Mouse (Mus musculus): Measurements from ENCODE around the gene B4galt5. TPM values are rescaled to one million over a fixed set of nuclear protein-coding genes. Genes with fewer than 3 reads are reported as not detected.
A peak's percentile ranks its signal among the peaks of the same experiment; 100 is the strongest.

The B4galt5 gene
- polyA plus RNA-seq, 1 experiment from 2014 or later = 24.1 TPM

DNA sequence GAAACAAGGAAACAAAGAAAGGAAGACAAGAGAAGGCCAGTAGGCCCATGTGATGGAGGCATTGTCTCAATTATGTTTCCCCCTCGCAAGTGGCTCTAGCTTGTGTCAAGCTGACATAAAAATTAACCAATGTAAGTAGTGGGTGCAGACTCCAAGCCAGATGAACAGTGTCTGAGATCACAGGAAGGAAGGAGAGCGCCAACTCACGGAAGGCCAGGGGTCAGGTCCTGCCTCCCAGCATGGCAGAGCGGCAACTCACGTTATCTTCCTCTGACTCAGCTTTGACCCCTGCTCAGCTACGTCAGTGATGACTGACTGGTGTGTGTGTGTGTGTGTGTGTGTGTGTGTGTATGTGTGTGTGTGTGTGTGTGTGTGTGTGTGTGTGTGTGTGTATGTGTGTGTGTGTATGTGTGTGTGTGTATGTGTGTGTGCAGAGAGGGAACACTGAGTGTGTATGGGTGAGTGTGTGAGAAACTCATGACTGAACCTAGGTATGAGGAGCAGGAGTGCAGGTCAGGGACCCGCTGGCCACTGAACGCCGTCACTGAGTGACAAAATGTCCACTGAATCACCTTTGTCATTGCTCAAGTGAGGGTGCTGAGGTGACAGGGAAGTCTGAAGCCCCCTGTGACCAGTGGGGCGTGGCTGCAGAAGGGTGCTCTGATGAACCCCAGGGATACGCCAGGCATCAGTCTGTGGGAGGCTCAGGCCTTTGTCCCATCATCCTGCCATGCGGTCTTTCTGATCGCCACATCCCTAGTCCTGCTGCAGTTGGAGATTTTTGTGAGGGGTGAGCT, 55.5 kb downstream of the B4galt5 start:
- Histone ChIP-seq H3K36me3 (ENCODE audit: insufficient read depth) (0 out of 2 replicates have a peak, but pooled peaks cover 5% of the 10 kb centered on the region), H3K27ac (ENCODE audit: low read depth) (no peak overlapping the region), H3K4me3 (ENCODE audit: low read depth, low read length) (no peak overlapping the region), H3K4me2 (no peak overlapping the region; the same call in 1 of the 2 replicates), H3K4me1 (ENCODE audit: insufficient read depth) (no peaks in the 10 kb centered on the region), H3K27me3 (ENCODE audit: insufficient read depth, low read length) (no peaks in the 10 kb centered on the region), H3K9ac (no peak overlapping the region), H3K9me3 (ENCODE audit: low read depth, low read length) (no peaks in the 10 kb centered on the region)
- TF ChIP-seq CTCF (IDR thresholded peaks at IDR 0.05; ENCODE audit: low read depth) = no peak
- DNase-seq (no peak), ATAC-seq (ENCODE audit: insufficient read depth) (no peak)
- 56% methylated on average over 13 of the region's 13 CpGs for WGBS

DNA sequence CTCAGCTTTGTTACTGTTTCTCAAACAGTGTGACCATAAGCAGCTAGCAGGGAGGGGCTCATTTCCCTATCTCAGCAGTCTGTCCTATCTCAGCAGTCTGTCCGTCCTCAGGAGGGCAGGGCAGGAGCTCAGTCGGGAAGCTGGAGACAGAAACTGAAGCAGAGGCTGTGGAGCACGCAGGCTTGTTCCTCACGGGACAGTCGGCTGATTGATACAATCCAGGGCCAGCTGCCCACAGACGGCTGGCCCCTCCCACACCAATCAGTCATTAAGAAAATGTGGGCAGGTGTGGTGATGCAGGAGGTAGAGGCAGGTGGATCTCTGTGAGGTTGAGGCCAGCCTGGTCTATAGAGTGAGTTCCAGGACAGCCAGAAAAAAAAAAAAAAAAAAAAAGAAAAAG, 56.1 kb downstream of the B4galt5 start:
- whole genome bisulfite sequencing = 10% methylated on average over 6 of the region's 6 CpGs
- Histone ChIP-seq H3K36me3 (ENCODE audit: insufficient read depth) (0 out of 2 replicates have a peak, but pooled peaks cover 4% of the 10 kb centered on the region), H3K9ac (no peak overlapping the region), H3K4me3 (ENCODE audit: low read depth, low read length) (no peak overlapping the region), H3K27ac (ENCODE audit: low read depth) (no peak overlapping the region), H3K27me3 (ENCODE audit: insufficient read depth, low read length) (no peaks in the 10 kb centered on the region), H3K9me3 (ENCODE audit: low read depth, low read length) (no peaks in the 10 kb centered on the region), H3K4me1 (ENCODE audit: insufficient read depth) (no peaks in the 10 kb centered on the region), H3K4me2 (no peak overlapping the region; the same call in 1 of the 2 replicates)
- no peak for TF ChIP-seq CTCF (IDR thresholded peaks at IDR 0.05; ENCODE audit: low read depth)
- DNase-seq (no peak), ATAC-seq (ENCODE audit: insufficient read depth) (no peak)

DNA sequence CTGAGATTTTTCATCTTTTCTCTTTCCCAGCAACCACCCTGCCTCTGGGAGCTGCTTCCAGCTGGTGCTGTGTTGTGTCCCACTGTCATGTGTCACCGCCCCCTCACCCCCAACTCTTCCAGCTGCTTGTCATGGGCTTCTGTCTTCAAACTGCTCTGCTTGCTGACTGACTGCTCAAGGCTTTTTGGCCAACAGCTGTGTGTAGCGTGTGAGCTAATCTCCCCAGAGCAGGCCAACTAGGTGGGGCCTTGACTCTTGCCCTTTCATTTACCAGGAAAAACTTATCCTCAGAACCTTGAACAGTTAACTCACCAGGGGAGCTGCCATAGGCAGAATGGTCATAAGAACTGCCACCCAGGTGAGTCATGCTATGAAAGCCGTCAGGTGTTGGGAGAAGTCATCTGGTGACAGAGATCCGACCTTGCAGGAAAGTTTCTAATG, 56.8 kb downstream of the B4galt5 start:
- no peak for ATAC-seq (ENCODE audit: insufficient read depth)
- H3K27me3 ChIP-seq (ENCODE audit: insufficient read depth, low read length) = no peaks in the 10 kb centered on the region
- DNase-seq = no peak
- no peaks in the 10 kb centered on the region for H3K9me3 ChIP-seq (ENCODE audit: low read depth, low read length)
- H3K27ac ChIP-seq (ENCODE audit: low read depth) = no peak overlapping the region
- WGBS = 50% methylated on average over 4 of the region's 4 CpGs
- no peak for TF ChIP-seq CTCF (IDR thresholded peaks at IDR 0.05; ENCODE audit: low read depth)
- no peaks in the 10 kb centered on the region for H3K4me1 ChIP-seq (ENCODE audit: insufficient read depth)
- H3K36me3 ChIP-seq (ENCODE audit: insufficient read depth) = no peaks in the 10 kb centered on the region
- H3K4me2 ChIP-seq = no peak overlapping the region
- no peak overlapping the region for H3K9ac ChIP-seq
- H3K4me3 ChIP-seq (ENCODE audit: low read depth, low read length) = no peak overlapping the region

DNA sequence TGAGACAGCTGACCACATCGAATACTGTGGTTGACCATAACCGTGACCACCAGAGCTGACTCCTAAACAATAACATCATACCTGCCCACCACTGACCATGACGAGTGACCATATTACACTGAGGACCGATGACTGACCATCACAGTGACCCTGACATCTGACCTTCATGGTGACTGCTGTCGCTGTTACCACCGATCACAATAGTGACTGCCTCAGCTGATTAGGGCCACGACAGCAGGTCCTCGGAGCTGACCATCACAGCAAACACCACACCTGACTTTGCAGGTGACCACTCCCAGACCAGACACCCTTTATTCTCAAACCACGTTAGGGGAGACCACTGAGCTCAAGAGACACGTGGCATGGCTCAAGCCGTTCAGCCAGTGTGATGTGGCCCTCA, 57.3 kb downstream of the B4galt5 start:
- Histone ChIP-seq H3K27me3 (ENCODE audit: insufficient read depth, low read length) (no peaks in the 10 kb centered on the region), H3K27ac (ENCODE audit: low read depth) (no peak overlapping the region), H3K36me3 (ENCODE audit: insufficient read depth) (no peaks in the 10 kb centered on the region), H3K9me3 (ENCODE audit: low read depth, low read length) (no peaks in the 10 kb centered on the region), H3K9ac (no peak overlapping the region), H3K4me2 (no peak overlapping the region), H3K4me3 (ENCODE audit: low read depth, low read length) (no peak overlapping the region), H3K4me1 (ENCODE audit: insufficient read depth) (no peaks in the 10 kb centered on the region)
- no peak for TF ChIP-seq CTCF (IDR thresholded peaks at IDR 0.05; ENCODE audit: low read depth)
- DNase-seq = no peak
- 81% methylated on average over 11 of the region's 11 CpGs for WGBS
- ATAC-seq (ENCODE audit: insufficient read depth) = no peak

DNA sequence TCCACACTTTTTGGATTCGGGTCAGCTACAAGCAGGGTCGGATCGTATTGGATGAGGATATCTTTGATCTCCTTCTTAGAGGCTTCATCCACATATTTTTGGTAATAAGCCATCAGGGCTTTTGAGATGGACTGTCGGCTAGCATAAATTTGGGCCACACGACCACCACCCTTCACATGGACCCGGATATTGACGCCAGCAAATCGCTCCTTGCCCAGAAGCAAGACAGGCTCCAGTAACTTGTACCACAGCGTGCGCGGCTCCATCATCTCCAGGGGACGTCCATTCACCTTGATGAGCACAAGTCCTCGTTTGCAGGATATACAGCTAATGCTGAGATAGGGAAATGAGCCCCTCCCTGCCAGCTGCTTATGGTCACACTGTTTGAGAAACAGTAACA, 67.5 kb downstream of the B4galt5 start:
- H3K27me3 ChIP-seq (ENCODE audit: insufficient read depth, low read length) = no peaks in the 10 kb centered on the region
- no peak overlapping the region for H3K4me3 ChIP-seq (ENCODE audit: low read depth, low read length)
- DNase-seq (no peak), ATAC-seq (ENCODE audit: insufficient read depth) (no peak)
- no peaks in the 10 kb centered on the region for H3K4me1 ChIP-seq (ENCODE audit: insufficient read depth)
- 92% methylated on average over 13 of the region's 13 CpGs for WGBS
- H3K9ac ChIP-seq = no peak overlapping the region
- H3K4me2 ChIP-seq = no peak overlapping the region
- H3K27ac ChIP-seq (ENCODE audit: low read depth) = no peak overlapping the region
- no peaks in the 10 kb centered on the region for H3K9me3 ChIP-seq (ENCODE audit: low read depth, low read length)
- no peak for TF ChIP-seq CTCF (IDR thresholded peaks at IDR 0.05; ENCODE audit: low read depth)
- no peaks in the 10 kb centered on the region for H3K36me3 ChIP-seq (ENCODE audit: insufficient read depth)

DNA sequence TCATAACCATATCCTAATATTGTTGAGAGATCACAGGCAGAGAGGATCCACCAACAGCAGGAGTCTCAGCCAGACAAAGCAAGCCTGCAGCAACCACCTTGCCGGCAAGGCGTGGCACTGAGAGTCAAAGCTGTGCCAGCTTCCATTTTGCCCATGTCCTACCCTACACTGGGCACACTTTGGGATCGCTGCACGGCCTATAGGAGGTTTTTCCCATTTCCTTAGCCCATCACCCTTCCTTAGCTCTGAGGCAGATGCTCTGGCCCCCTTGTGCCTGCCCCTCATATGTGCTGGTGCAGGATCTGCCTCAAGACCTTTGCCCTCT, 68.0 kb downstream of the B4galt5 start:
- Histone ChIP-seq H3K36me3 (ENCODE audit: insufficient read depth) (no peaks in the 10 kb centered on the region), H3K27me3 (ENCODE audit: insufficient read depth, low read length) (no peaks in the 10 kb centered on the region), H3K9me3 (ENCODE audit: low read depth, low read length) (no peaks in the 10 kb centered on the region), H3K4me1 (ENCODE audit: insufficient read depth) (no peaks in the 10 kb centered on the region), H3K9ac (no peak overlapping the region), H3K4me2 (no peak overlapping the region), H3K27ac (ENCODE audit: low read depth) (no peak overlapping the region), H3K4me3 (ENCODE audit: low read depth, low read length) (no peak overlapping the region)
- ATAC-seq (ENCODE audit: insufficient read depth) (peak; percentile 47), DNase-seq (no peak)
- TF ChIP-seq CTCF (IDR thresholded peaks at IDR 0.05; ENCODE audit: low read depth) = no peak
- 73% methylated on average over 4 of the region's 4 CpGs for WGBS

DNA sequence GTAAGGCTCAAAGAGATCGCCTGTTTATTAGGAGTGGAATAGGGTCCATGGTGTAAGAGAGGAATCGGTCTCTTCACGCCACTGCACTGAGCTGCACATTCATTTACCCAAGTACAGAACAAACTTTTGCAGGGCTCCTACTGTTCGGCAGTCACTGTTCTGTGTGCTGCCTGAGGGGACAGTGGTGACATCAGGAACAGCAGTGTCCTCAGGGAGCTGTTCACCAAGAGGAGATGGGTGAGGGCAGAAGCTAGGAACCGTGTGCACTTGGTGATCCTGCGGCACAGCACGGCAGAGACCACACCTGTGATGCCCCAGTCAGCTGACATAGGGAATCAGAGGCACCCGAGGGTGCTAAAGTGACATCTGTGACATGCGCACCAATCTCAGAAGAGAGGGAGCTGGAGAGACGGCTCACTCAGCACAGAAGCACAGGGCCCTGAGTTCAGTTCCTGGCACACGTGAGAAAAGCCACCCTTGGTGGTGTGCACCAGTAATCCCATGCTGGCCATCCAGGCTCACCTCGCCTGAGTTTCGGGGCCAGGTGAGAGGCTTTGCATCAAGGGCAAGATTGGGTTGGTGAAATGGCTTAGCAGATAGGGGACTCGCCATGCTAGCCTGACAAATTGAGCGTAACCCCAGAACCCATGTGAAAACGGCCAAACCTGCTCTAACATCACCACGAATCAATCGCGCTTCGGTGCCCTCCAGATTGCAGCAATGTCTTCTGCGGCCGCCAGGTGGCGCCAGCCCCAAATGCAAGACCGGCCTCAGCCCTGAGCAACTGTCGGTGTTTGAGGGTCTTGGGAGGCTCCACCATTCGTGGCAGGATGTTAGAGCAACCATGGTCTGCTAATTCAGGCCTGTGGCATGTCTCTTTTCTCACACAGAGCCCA, 68.6 kb downstream of the B4galt5 start:
- DNase-seq (peak; percentile 87), ATAC-seq (ENCODE audit: insufficient read depth) (peak; percentile 69)
- no peak overlapping the region for H3K4me2 ChIP-seq
- TF ChIP-seq CTCF (IDR thresholded peaks at IDR 0.05; ENCODE audit: low read depth) = peak; percentile 100
- no peaks in the 10 kb centered on the region for H3K36me3 ChIP-seq (ENCODE audit: insufficient read depth)
- H3K27me3 ChIP-seq (ENCODE audit: insufficient read depth, low read length) = no peaks in the 10 kb centered on the region
- no peaks in the 10 kb centered on the region for H3K4me1 ChIP-seq (ENCODE audit: insufficient read depth)
- no peak overlapping the region for H3K4me3 ChIP-seq (ENCODE audit: low read depth, low read length)
- no peak overlapping the region for H3K9ac ChIP-seq
- no peak overlapping the region for H3K27ac ChIP-seq (ENCODE audit: low read depth)
- H3K9me3 ChIP-seq (ENCODE audit: low read depth, low read length) = no peaks in the 10 kb centered on the region
- 40% methylated on average over 26 of the region's 26 CpGs for WGBS

Data from lung, embryonic 14.5 days (tissue).